Mouse (Mus musculus) lung, postnatal 0 days (tissue): Measurements from ENCODE around the gene Gtf3c1.

Source experiments
- CTCF ChIP-seq: IDR thresholded peaks from 2 replicates; pipeline ENCODE4 v1.5.1; 2016; ENCODE audit warnings: antibody characterized with exemption, mild to moderate bottlenecking
- EP300 ChIP-seq: IDR thresholded peaks from 2 replicates; pipeline ENCODE4 v1.6.1; 2016; ENCODE audit warnings: antibody characterized with exemption, mild to moderate bottlenecking, control low read depth

- no peak for TF ChIP-seq CTCF
- TF ChIP-seq EP300, result no peak
Observed at GRCm38 (mm10) chr7:125678756-125679155, 28.8 kb downstream of the Gtf3c1 start.
